Mouse (Mus musculus): Measurements from ENCODE around the gene Tnfrsf22. TPM values are rescaled to one million over a fixed set of nuclear protein-coding genes. Genes with fewer than 3 reads are reported as not detected.

Tnfrsf22 gene
- polyA plus RNA-seq, 1 experiment from 2014 or later = 9.9 TPM

GRCm38 (mm10) chr7:143627555-143628286 lies 21.7 kb downstream of the Tnfrsf22 start:
- no peaks in the 10 kb centered on the region for H3K36me3 ChIP-seq
- no peaks in the 10 kb centered on the region for H3K27me3 ChIP-seq (ENCODE audit: low read depth, poor library complexity, severe bottlenecking)
- H3K4me1 ChIP-seq = no peaks in the 10 kb centered on the region
- no peak overlapping the region for H3K27ac ChIP-seq (replicated peaks)
- no peak for DNase-seq (ENCODE audit: low spot score)
- no peaks in the 10 kb centered on the region for H3K9me3 ChIP-seq (replicated peaks)
- WGBS = 68% methylated on average over 10 of the region's 10 CpGs
- H3K4me3 ChIP-seq = no peak overlapping the region

DNA sequence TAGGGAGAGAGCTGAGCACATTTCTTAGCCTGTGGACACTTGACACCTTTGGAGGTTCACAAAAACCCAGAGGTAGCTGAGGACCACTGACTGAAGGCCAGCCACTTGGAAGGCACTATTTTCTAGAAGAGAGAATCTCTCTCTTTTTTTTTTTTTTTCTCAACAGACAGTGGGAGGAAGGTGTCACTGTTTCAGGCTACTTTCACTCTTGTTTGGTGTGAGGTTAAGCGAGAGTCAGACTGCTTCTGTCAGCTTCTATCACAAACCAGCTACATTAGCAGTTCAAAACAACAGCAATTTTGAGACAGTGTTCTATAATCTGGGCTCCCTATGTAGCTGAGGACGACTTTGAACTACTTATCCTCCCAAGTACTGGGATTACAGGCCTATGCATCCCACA lies 23.3 kb downstream of the Tnfrsf22 start:
- Histone ChIP-seq H3K9me3 (replicated peaks) (no peaks in the 10 kb centered on the region), H3K27ac (replicated peaks) (no peak overlapping the region), H3K36me3 (no peaks in the 10 kb centered on the region), H3K27me3 (ENCODE audit: low read depth, poor library complexity, severe bottlenecking) (no peaks in the 10 kb centered on the region), H3K4me1 (no peaks in the 10 kb centered on the region), H3K4me3 (no peak overlapping the region)
- no peak for DNase-seq (ENCODE audit: low spot score)
- 62% methylated on average over 2 of the region's 2 CpGs for WGBS

DNA sequence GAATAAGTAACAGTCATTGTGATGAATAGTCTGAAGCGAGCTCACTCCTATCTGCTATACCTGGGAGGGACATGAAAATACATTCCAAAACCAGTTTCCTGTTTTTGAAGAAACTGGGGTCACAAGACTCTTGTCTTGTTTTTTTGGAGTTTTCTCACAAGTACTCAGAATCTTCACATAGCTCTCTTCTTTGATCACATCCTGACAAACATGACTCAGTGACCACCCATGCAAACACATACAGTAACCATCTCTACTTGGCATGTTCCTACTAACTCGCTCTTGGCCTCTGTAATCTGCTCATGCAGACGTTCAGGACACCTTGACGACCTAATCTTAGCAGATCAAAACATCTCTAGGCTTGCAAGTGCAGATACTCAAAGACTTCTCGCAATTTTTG lies 24.3 kb downstream of the Tnfrsf22 start:
- no peaks in the 10 kb centered on the region for H3K27me3 ChIP-seq (ENCODE audit: low read depth, poor library complexity, severe bottlenecking)
- no peaks in the 10 kb centered on the region for H3K9me3 ChIP-seq (replicated peaks)
- no peak overlapping the region for H3K4me3 ChIP-seq
- no peaks in the 10 kb centered on the region for H3K4me1 ChIP-seq
- H3K27ac ChIP-seq (replicated peaks) = no peak overlapping the region
- H3K36me3 ChIP-seq = no peaks in the 10 kb centered on the region
- DNase-seq (ENCODE audit: low spot score) = no peak
- WGBS = 79% methylated on average over 5 of the region's 5 CpGs

DNA sequence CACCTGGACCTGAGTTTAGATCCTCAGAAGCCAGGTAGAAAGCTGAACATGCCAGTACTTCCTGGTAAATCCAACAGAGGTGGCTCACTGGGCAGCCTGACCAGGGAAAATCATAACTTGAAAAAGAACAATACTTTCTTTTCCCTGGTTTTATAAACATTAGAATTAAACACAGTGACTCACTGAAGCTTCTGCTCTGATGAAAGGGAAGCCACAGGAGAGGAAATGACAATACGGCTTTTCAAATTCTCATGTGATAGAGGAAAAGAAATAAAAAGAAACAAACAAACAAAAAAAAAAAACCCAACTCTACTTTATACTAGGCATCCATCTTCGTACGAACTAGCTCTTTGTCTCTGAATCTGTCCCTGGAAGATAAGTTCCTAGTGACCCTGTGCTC lies 24.9 kb downstream of the Tnfrsf22 start:
- Histone ChIP-seq H3K36me3 (no peaks in the 10 kb centered on the region), H3K4me3 (no peak overlapping the region), H3K9me3 (replicated peaks) (no peaks in the 10 kb centered on the region), H3K27ac (replicated peaks) (no peak overlapping the region), H3K27me3 (ENCODE audit: low read depth, poor library complexity, severe bottlenecking) (no peaks in the 10 kb centered on the region), H3K4me1 (no peaks in the 10 kb centered on the region)
- DNase-seq (ENCODE audit: low spot score) = no peak
- 87% methylated on average over 3 of the region's 3 CpGs for WGBS

DNA sequence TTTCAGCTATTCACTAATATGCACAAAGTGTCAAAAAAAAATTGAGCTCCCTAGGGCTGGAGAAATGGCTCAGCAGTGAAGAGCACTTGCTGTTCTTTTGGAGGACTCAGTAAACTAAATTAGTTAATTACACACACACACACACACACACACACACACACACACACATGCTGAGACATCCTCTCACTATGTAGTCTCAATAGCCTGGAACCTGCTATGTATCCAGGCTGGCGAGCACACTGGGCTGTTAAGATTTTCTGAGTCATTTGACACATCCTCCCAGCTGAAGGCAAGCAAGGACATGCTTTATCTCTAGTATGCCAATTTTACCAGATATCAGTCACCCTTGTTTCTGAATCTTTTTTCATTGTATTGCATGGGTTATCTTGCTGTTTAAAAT lies 28.5 kb downstream of the Tnfrsf22 start:
- WGBS = 69% methylated on average over 1 of the region's 1 CpGs
- Histone ChIP-seq H3K27me3 (ENCODE audit: low read depth, poor library complexity, severe bottlenecking) (no peaks in the 10 kb centered on the region), H3K4me3 (no peak overlapping the region), H3K36me3 (no peaks in the 10 kb centered on the region), H3K9me3 (replicated peaks) (no peaks in the 10 kb centered on the region), H3K27ac (replicated peaks) (no peak overlapping the region), H3K4me1 (no peaks in the 10 kb centered on the region)
- no peak for DNase-seq (ENCODE audit: low spot score)

- Histone ChIP-seq H3K4me1 (no peaks in the 10 kb centered on the region), H3K27me3 (ENCODE audit: low read depth, poor library complexity, severe bottlenecking) (no peaks in the 10 kb centered on the region), H3K27ac (replicated peaks) (no peak overlapping the region), H3K9me3 (replicated peaks) (no peaks in the 10 kb centered on the region), H3K36me3 (no peaks in the 10 kb centered on the region), H3K4me3 (no peak overlapping the region)
- DNase-seq (ENCODE audit: low spot score) = no peak
- 77% methylated on average over 9 of the region's 9 CpGs for WGBS
Observed at GRCm38 (mm10) chr7:143614404-143615135, 34.9 kb downstream of the Tnfrsf22 start.

- H3K27ac ChIP-seq (replicated peaks) = no peak overlapping the region
- H3K4me3 ChIP-seq = no peak overlapping the region
- H3K36me3 ChIP-seq = no peaks in the 10 kb centered on the region
- DNase-seq (ENCODE audit: low spot score) = no peak
- 59% methylated on average over 3 of the region's 3 CpGs for WGBS
- H3K4me1 ChIP-seq = no peaks in the 10 kb centered on the region
- H3K9me3 ChIP-seq (replicated peaks) = no peaks in the 10 kb centered on the region
- no peaks in the 10 kb centered on the region for H3K27me3 ChIP-seq (ENCODE audit: low read depth, poor library complexity, severe bottlenecking)
Observed at GRCm38 (mm10) chr7:143612215-143612614, 37.2 kb downstream of the Tnfrsf22 start.

- H3K27ac ChIP-seq (replicated peaks) = no peak overlapping the region
- no peaks in the 10 kb centered on the region for H3K27me3 ChIP-seq (ENCODE audit: low read depth, poor library complexity, severe bottlenecking)
- WGBS = 91% methylated on average over 3 of the region's 3 CpGs
- no peaks in the 10 kb centered on the region for H3K9me3 ChIP-seq (replicated peaks)
- no peak for DNase-seq (ENCODE audit: low spot score)
- H3K4me1 ChIP-seq = peaks cover 5% of the 10 kb centered on the region; the same call in 1 of the 2 replicates
- no peak overlapping the region for H3K4me3 ChIP-seq
- H3K36me3 ChIP-seq = no peaks in the 10 kb centered on the region
Observed at GRCm38 (mm10) chr7:143605321-143605720, 44.1 kb downstream of the Tnfrsf22 start.

- DNase-seq (ENCODE audit: low spot score) = no peak
- no peaks in the 10 kb centered on the region for H3K36me3 ChIP-seq
- H3K27me3 ChIP-seq (ENCODE audit: low read depth, poor library complexity, severe bottlenecking) = no peaks in the 10 kb centered on the region
- no peak overlapping the region for H3K4me3 ChIP-seq
- H3K4me1 ChIP-seq = peaks cover 6% of the 10 kb centered on the region; the same call in 1 of the 2 replicates
- no peak overlapping the region for H3K27ac ChIP-seq (replicated peaks)
- H3K9me3 ChIP-seq (replicated peaks) = no peaks in the 10 kb centered on the region
- 79% methylated on average over 2 of the region's 2 CpGs for whole genome bisulfite sequencing
Observed at GRCm38 (mm10) chr7:143604889-143605288, 44.6 kb downstream of the Tnfrsf22 start.

DNA sequence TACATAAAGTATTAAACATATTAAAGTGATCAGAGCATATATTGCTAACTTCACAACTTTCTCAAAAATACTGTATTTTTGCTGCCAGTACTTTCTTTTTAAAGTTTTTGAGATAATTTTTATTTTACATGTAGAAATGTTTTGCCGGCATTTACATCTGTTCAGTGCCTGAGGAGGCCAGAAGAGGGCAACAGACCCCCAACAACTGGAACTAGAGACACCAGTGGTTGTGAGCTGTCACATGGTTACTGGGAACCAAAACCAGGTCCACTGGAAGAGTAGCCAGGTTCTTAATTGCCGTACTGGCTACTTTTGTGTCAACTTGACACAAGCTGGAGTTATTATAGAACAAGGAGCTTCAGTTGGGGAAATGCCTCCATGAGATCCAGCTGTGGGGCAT lies 47.8 kb downstream of the Tnfrsf22 start:
- H3K9me3 ChIP-seq (replicated peaks) = no peaks in the 10 kb centered on the region
- WGBS = 82% methylated on average over 2 of the region's 2 CpGs
- no peak overlapping the region for H3K27ac ChIP-seq (replicated peaks)
- DNase-seq (ENCODE audit: low spot score) = no peak
- H3K4me3 ChIP-seq = no peak overlapping the region
- no peaks in the 10 kb centered on the region for H3K27me3 ChIP-seq (ENCODE audit: low read depth, poor library complexity, severe bottlenecking)
- peaks cover 21% of the 10 kb centered on the region for H3K4me1 ChIP-seq
- H3K36me3 ChIP-seq = peaks cover 7% of the 10 kb centered on the region

DNA sequence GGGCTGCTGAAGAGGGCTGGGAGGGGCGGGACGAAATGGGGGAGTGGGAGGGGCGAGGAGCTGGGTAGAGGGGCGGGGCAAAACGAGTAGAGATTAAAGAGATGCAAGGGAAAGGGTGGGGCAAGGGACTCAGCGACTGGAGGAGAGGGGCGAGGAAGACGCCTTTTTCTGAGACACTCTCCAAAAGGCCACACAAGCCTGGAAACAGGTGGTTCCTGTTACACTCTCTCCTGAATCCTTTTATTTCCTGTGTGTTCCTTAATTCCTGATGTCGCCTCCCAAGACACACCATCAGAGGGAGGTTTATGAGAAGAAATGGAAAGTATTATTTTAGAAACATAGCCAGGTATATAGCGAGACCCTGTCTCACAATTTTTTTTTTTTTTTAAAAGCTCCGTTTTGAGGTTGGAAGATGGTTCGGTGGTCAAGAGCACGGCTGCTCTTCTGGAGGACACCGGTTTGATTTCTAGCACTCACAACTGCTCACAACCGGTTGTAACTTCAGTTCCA lies 49.2 kb downstream of the Tnfrsf22 start:
- Histone ChIP-seq H3K27me3 (ENCODE audit: low read depth, poor library complexity, severe bottlenecking) (no peaks in the 10 kb centered on the region), H3K27ac (replicated peaks) (peak overlapping the region; percentile 89), H3K4me1 (peaks cover 21% of the 10 kb centered on the region), H3K9me3 (replicated peaks) (no peaks in the 10 kb centered on the region), H3K36me3 (peaks cover 21% of the 10 kb centered on the region), H3K4me3 (peak overlapping the region; percentile 79)
- no peak for DNase-seq (ENCODE audit: low spot score)
- WGBS = 8% methylated on average over 15 of the region's 15 CpGs

DNA sequence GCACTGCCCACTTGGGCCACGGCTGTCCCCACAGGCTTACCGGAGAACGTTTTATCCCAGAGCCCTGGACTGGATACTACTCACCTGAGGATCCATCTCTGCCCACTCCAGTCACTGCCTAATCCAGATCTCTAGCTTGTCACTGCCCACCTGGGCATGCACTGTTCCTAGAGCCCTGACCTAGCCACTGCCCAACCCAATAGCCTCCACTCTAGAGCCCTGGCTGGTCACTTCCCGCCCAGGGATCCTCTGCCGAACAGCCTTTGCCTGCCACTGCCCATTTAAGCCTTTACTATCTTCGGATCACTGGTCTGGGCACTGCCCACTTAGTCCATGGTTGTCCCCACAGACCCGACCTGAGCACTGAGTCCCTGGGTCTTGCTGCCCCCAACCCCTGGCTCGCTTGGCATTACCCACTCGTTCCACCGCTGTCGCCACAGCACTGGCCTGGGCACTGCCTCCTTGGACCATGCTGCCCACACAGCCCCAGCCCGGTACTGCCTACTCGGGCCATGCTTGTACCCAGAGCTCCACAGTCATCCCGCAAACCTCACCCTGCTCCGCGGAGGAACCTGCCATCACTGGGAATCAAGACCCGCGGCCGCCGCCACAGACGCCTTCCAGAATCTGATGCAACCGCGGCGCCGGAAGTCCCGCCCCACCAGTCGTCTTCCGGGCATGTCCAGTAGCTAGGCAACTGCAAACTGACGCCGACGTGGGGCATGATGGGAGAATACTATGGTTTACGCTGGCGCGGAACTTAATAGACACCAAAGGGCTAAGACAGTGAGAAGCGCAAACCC lies 49.8 kb downstream of the Tnfrsf22 start, which contains the start of gene Cars:
Cars (minus strand) TSS at position 663 of the 803 bp plus-strand sequence.
- Histone ChIP-seq H3K4me1 (peaks cover 21% of the 10 kb centered on the region), H3K4me3 (peak within 1 kb of the TSS; percentile 79), H3K27me3 (ENCODE audit: low read depth, poor library complexity, severe bottlenecking) (no peaks in the 10 kb centered on the region), H3K9me3 (replicated peaks) (no peaks in the 10 kb centered on the region), H3K27ac (replicated peaks) (peak within 1 kb of the TSS; percentile 89), H3K36me3 (peaks cover 28% of the 10 kb centered on the region)
- peak; percentile 97 for DNase-seq (ENCODE audit: low spot score)
- WGBS = 2% methylated on average over 35 of the region's 35 CpGs
